Mouse (Mus musculus) bone marrow macrophage, adult 2 months (primary cell): Measurements from ENCODE around the gene Srsf9. TPM values are rescaled to one million over a fixed set of nuclear protein-coding genes. Genes with fewer than 3 reads are reported as not detected.

ENCODE experiments used
- H3K27ac ChIP-seq: 2 replicates; pipeline ENCODE4 v1.5.1; 2012; ENCODE audit warnings: low read depth, low read length; ENCODE audit not compliant: insufficient read depth
- H3K4me1 ChIP-seq: 2 replicates; pipeline ENCODE4 v1.6.1; 2012; ENCODE audit warnings: low read length; ENCODE audit not compliant: control insufficient read depth, insufficient read depth
- H3K4me3 ChIP-seq: 2 replicates; pipeline ENCODE4 v1.5.1; 2012; ENCODE audit warnings: mild to moderate bottlenecking, low read length, moderate library complexity; ENCODE audit not compliant: insufficient read depth
- CTCF ChIP-seq: IDR thresholded peaks from 2 replicates; pipeline ENCODE4 v1.5.1; 2012; ENCODE audit warnings: low read depth, mild to moderate bottlenecking, low read length, moderate library complexity
- POLR2A ChIP-seq: IDR thresholded peaks from 2 replicates; pipeline ENCODE4 v1.6.1; 2012; ENCODE audit warnings: mild to moderate bottlenecking, low read depth, low read length, borderline replicate concordance
- polyA plus RNA-seq: library from polyadenylated mRNA; stranded (reverse); fragments of >200 nt; gene quantifications from 2 replicates; pipeline ENCODE4 v1.2.4, GENCODE M21; 2012; ENCODE audit not compliant: missing spikeins, insufficient read depth, insufficient read length

The Srsf9 gene
- polyA plus RNA-seq, 1 experiment = 114 TPM

DNA sequence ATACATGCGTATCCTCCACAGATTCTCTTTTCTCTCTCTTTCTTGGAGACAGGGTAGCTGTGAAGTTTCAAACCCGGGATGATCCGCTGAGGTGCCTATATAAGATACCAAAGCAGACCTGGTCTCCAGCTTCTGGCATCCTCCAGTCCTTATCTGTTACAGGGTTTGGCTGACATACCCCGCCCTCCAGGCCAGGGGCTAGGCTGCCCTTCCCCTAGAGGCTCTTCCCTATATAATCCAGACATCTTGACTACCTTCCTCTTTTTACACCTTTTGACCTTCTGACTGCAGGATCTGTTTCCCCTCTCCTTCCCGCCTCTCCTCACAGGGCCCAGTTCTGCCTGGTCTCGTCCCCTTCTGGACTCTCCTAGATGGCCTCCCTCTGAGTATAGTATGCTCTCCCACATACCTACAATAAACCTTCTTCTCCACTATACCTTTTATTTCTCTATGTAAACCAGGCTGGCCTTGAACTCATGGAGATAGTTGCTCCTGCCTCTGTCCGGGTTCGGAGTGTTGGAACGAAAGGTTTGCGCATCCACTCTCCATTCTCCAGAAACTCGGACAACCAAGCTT, 633 bp upstream of the Srsf9 start:
- TF ChIP-seq CTCF = no peak
- no peak for TF ChIP-seq POLR2A
- Histone ChIP-seq H3K27ac (peak overlapping the region; percentile 57), H3K4me1 (peaks cover 18% of the 10 kb centered on the region), H3K4me3 (peak overlapping the region; percentile 89)

DNA sequence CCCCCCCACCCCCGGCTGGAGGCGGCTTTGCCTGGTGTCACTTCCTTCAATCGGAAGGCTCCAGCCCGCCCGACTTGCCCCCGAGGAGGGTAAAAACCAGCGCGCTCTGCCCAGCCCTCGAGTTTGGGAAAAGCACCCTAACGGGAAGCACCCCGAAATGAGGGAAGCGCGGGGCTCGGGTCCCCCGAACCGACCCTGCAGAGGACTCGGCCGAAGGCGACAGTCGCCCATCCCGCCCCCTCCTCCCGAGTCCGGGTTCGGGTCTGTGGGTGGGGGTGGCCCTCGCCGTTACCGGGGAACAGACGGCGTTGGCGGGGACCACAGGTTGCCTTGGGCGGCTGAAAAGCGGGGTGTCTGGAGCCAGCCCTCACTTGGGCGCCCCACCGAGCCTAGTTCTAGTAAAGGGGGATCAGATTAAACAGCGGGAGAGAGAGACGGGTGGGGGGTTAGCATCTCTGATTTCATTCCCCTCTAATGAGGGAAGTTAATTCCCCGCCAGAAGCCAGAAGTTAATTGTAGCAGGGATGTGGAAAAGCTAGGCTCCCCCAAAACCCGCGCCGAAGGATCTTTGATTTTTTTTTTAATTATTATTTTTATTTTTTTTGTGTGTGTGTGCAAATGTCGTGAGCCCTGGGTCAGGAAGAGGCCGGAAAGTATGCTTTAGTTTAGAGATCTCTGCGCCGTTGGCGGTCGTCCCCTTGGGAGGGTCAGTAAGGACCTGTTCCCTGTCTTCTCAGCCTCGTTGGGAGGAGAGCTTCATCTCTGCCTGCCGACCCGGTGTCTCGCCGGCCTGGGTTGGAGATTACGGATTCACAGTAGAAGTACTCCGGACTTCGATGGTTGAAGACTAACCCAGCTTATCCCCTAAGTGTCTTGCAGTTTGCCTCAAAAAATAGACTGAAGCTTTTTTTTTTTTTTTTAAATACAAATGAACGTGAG, 902 bp downstream of the Srsf9 start:
- H3K27ac ChIP-seq = peak overlapping the region; percentile 56
- TF ChIP-seq CTCF = no peak
- TF ChIP-seq POLR2A = no peak
- H3K4me3 ChIP-seq = peak overlapping the region; percentile 92
- H3K4me1 ChIP-seq = peaks cover 27% of the 10 kb centered on the region

DNA sequence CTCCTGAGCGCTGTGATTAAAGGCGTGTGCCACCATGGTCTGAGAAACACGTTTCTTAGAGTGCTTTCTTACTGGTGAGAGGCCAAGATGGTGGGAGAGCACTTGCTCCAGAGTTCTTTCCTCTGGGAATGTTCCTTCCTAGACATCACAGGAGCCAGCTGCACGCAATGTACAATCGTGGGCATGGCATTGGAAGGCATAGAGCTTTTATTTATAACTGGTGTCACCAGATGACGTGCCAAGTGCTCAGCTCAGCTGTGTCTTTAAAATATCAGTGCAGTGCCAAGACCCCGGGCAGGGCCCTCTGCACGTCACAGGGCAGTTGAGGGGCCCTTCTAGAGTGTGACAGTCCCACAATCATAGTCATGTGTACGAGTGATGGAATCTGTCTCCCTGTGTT, 4.0 kb downstream of the Srsf9 start:
- H3K4me1 ChIP-seq = peaks cover 50% of the 10 kb centered on the region
- H3K27ac ChIP-seq = no peak overlapping the region
- no peak overlapping the region for H3K4me3 ChIP-seq
- TF ChIP-seq POLR2A (no peak), CTCF (no peak)

DNA sequence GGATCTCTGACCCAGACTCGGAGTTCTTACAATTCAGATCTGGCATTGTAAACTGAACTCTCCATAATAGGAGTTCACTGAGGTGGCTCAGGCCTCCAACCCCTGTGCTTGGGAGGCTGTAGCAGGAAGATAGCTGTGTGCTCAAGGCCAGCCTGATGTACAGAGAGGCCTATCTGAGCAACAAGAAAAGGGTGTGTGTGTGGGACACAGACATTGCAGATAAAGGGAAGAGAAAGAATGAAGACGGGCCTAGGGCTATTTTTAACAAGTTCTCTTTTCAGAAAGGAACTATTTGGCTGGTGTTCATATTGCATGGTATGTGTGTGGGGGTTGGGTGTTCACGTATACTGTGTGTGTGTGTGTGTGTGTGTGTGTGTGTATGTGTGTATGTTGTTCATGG, 6.6 kb downstream of the Srsf9 start:
- H3K27ac ChIP-seq = peak overlapping the region; percentile 82
- H3K4me1 ChIP-seq = peaks cover 70% of the 10 kb centered on the region
- TF ChIP-seq POLR2A (no peak), CTCF (no peak)
- no peak overlapping the region for H3K4me3 ChIP-seq

DNA sequence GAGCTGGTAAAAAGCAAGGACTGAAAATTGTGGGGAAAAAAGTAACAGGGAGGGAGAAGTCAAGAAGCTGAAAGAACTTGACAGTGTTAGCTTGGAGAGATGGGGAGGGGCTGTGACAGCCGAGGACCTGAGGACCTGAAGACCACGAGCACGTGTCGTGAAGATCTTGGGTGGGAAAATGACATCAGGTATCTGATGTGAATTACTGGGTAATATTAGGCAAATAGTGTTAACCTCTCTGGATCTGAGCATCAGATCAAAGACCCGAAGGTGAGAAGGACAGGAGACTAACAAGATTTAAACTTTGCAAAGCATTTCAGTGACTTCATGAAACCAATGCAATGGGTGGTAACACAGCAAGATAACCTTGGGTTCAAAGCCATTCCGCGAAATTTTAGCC, 13.0 kb downstream of the Srsf9 start:
- H3K4me1 ChIP-seq = peaks cover 34% of the 10 kb centered on the region
- H3K27ac ChIP-seq = no peak overlapping the region
- peak overlapping the region; percentile 85 for H3K4me3 ChIP-seq
- no peak for TF ChIP-seq POLR2A
- TF ChIP-seq CTCF = no peak

DNA sequence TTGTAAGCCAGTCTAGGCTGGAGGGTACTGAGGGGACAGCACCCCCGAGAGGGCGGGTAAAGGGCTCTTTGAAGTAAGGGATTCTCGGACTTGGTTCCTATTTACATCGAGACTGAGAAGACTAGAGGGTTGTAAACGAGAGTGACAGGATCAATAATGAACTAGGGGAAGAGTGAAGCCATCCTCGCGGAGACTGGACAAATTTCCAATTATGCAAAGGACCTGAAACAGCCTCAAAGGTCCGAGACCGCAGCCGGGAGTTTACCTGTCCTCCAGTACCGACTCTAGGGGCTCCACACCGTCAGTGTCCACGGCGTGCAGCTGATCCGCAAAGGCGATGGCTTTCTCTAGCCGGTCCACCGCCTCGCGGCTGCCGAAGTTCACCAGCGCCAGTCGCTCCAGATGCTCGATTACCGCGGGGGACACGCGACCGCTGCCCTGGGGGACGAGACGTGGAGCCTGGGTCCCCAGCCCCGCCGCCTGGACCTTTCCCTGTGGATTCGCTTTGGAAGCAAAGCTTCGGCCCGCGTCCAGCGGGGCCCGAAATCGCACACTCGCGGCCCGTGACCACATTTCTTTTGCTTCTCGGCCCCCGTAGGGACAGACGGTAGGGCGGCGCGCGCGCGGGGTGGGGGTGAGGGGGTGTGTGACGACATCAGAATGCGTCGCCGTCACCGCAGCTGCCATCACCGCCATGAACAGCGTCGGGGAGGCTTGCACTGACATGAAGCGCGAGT, 13.8 kb downstream of the Srsf9 start, which contains the start of the genes Gatc and Triap1:
Gene Gatc (minus strand): TSS at position 602 of the 737 bp plus-strand sequence.
Gene Triap1 (plus strand): TSS at position 649 of the 737 bp plus-strand sequence.
- peak within 1 kb of the TSS; percentile 74 for H3K27ac ChIP-seq
- peak within 1 kb of the TSS; percentile 85 for H3K4me3 ChIP-seq
- TF ChIP-seq CTCF (no peak), POLR2A (no peak)
- H3K4me1 ChIP-seq = peaks cover 30% of the 10 kb centered on the region

DNA sequence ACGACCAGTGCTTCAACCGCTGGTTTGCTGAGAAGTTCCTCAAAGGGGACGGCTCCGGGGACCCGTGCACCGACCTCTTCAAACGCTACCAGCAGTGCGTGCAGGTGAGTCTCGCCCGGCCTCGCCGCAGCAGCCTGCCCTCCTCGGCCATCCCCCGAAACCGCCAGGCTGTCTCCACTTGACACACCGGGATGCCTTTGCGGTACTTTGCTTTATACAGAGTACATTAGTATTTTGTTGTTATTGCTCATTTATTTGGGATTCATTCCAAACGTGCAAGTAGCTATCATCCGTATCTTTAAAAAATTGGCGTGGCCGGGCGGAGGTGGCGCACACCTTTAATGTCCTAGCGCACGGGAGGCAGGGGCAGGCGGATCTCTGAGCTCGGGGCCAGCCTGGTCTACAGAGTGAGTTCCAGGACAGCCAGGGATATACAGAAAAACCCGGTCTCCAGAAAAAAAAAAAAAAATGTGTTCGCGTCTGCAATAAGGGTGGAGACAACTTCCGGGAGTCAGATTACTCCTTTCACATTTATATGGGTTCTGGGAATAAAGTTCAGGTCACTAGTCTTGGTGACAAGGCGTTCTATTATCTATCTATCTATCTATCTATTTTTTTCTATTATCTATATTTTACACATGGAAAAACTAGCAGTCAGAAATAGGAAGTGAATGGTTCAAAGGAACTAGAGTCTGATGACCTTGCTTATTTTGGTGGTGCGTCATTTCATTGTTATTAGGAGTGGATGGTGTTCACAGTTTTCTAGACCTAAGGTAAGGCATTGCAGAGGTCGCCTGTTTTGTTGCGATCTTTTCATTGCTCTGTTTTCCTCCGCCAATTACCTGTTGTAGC, 14.6 kb downstream of the Srsf9 start:
- Histone ChIP-seq H3K27ac (peak overlapping the region; percentile 32), H3K4me1 (peaks cover 23% of the 10 kb centered on the region)

DNA sequence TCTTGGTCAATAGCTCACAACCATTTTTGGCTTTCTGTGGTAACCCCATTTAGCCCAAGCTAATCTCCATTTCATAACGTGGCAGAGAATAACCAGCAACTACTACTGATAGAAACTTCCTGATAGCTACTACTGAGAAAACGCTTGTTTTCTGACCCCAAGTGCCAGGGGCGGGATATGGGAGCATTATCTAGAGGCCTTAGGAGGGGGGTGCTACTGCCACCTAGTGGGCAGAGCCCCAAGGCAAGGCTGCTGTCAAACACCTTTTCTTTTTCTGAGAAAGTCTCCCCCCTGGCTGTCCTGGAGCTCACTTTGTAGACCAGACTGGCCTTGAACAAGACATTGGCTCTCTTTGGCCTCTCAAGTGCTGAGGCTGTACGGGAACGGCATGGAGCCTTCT, 20.6 kb downstream of the Srsf9 start:
- H3K4me1 ChIP-seq = peaks cover 7% of the 10 kb centered on the region
- no peak overlapping the region for H3K27ac ChIP-seq
- peak overlapping the region; percentile 93 for H3K4me3 ChIP-seq
- TF ChIP-seq CTCF (peak; percentile 97), POLR2A (no peak)

More for the DNA sequence above, 14.6 kb downstream of the Srsf9 start:
- peak overlapping the region; percentile 85 for H3K4me3 ChIP-seq
- TF ChIP-seq CTCF = no peak
- no peak for TF ChIP-seq POLR2A
